Mouse (Mus musculus) midbrain, embryonic 11.5 days (tissue): Measurements from ENCODE around the gene Cd101. TPM values are rescaled to one million over a fixed set of nuclear protein-coding genes. Genes with fewer than 3 reads are reported as not detected.

Experiments used
- ATAC-seq: fragments of 200-750 bp; cut with Nextera tagmentation; 2 replicates; pipeline ENCODE4 v1.8.0; 2017; ENCODE audit warnings: moderate TSS enrichment, moderate library complexity; ENCODE audit not compliant: low FRiP score
- DNase-seq: peaks from one replicate; pipeline ENCODE4 v3.0.0; 2015; ENCODE audit warnings: low spot score; ENCODE audit errors: missing footprints
- H3K27ac ChIP-seq: fragments of 300-500 bp; sonication (generic); 2 replicates; pipeline ENCODE4 v1.5.1; 2014; ENCODE audit warnings: low read depth, low read length
- H3K27me3 ChIP-seq: fragments of 300-500 bp; sonication (generic); 2 replicates; pipeline ENCODE4 v1.6.1; 2014; ENCODE audit warnings: mild to moderate bottlenecking, low read length, moderate library complexity, mixed read lengths; ENCODE audit not compliant: control insufficient read depth, insufficient read depth
- H3K36me3 ChIP-seq: fragments of 300-500 bp; sonication (generic); 2 replicates; pipeline ENCODE4 v1.6.1; 2014; ENCODE audit warnings: mild to moderate bottlenecking, low read length, moderate library complexity, mixed read lengths; ENCODE audit not compliant: control insufficient read depth, insufficient read depth
- H3K4me1 ChIP-seq: fragments of 300-500 bp; sonication (generic); 2 replicates; pipeline ENCODE4 v1.6.1; 2014; ENCODE audit warnings: low read length; ENCODE audit not compliant: control insufficient read depth, insufficient read depth
- H3K4me2 ChIP-seq: fragments of 300-500 bp; sonication (generic); 2 replicates; pipeline ENCODE4 v1.6.1; 2014; ENCODE audit warnings: mild to moderate bottlenecking, moderate library complexity
- H3K4me3 ChIP-seq: fragments of 300-500 bp; sonication (generic); 2 replicates; pipeline ENCODE4 v1.5.1; 2014; ENCODE audit warnings: low read depth, low read length
- H3K9ac ChIP-seq: fragments of 300-500 bp; sonication (generic); 2 replicates; pipeline ENCODE4 v1.6.1; 2014; ENCODE audit warnings: low read length
- H3K9me3 ChIP-seq: fragments of 300-500 bp; sonication (generic); 2 replicates; pipeline ENCODE4 v1.6.1; 2016; ENCODE audit warnings: low read length; ENCODE audit not compliant: control insufficient read depth
- WGBS: fragments of 180-500 bp; shearing (Covaris S2); extraction: QIAGEN DNeasy Blood & Tissue Kit; methylation state at CpG from one replicate; pipeline ENCODE4 v1.1.7; 2014; 5-methylcytosine and 5-hydroxymethylcytosine counted together
- polyA plus RNA-seq: library from polyadenylated mRNA; unstranded; fragments of >200 nt; fragmentation: Nextera tagmentation; extraction: Ambion mirVana; gene quantifications from 2 replicates; pipeline ENCODE4 v1.2.1, GENCODE M21; 2014

The Cd101 gene
- polyA plus RNA-seq, 1 experiment from 2014 or later: not detected

DNA sequence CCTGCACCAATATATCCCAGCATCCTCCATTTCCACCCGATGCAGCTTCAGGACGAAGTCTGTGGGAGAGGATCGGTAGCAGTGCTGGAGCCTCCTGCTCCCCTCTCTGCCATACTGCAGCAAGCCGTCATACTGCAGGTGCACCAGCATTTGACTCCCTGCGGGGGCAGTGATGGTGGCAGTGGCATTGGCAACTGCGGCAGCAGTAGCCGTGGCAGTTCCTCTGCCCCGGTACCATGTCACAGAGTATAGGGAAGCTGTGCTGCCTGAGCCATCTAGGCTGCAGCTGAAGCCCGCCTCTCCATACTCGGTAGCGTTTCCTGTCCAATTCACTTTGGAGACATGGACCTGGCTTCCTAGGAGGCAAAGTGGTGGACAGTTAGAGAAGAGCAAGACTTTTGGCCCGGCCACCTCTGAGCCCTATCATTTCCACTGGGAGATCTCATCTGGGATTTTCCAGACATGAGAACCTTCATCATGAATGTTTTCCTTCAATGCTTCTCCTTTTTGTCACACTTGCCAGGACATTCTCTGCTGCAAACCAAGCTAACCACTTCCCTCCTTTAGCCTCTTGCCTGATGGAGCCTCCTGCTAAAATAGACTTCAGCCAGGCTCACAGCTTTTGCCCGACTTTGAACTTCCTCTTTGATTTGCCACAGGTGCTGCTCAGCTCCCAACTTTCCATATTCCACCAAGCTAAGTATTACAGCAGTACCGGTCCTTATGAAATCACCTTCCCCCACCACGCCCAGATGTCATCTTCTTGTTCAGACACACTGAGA lies 25.6 kb downstream of the Cd101 start:
- Histone ChIP-seq H3K4me1 (no peaks in the 10 kb centered on the region), H3K27ac (no peak overlapping the region), H3K4me2 (no peak overlapping the region), H3K27me3 (no peaks in the 10 kb centered on the region), H3K9me3 (no peaks in the 10 kb centered on the region), H3K36me3 (no peaks in the 10 kb centered on the region), H3K9ac (no peak overlapping the region), H3K4me3 (no peak overlapping the region)
- 87% methylated on average over 15 of the region's 15 CpGs for WGBS
- DNase-seq: no peak
- ATAC-seq: no peak

- no peaks in the 10 kb centered on the region for H3K27me3 ChIP-seq
- H3K4me1 ChIP-seq: no peaks in the 10 kb centered on the region
- no peak overlapping the region for H3K27ac ChIP-seq
- peak; percentile 56 for DNase-seq
- no peak overlapping the region for H3K4me3 ChIP-seq
- 27% methylated on average over 2 of the region's 2 CpGs for WGBS
- H3K4me2 ChIP-seq: no peak overlapping the region
- no peak overlapping the region for H3K9ac ChIP-seq
- H3K36me3 ChIP-seq: no peaks in the 10 kb centered on the region
- ATAC-seq: no peak
- H3K9me3 ChIP-seq: no peaks in the 10 kb centered on the region
These were observed 29.6 kb downstream of the Cd101 start for GRCm38 (mm10) chr3:100999732-101000131.

GRCm38 (mm10) chr3:100998904-100999340 lies 30.4 kb downstream of the Cd101 start:
- WGBS: 24% methylated on average over 6 of the region's 6 CpGs
- Histone ChIP-seq H3K4me3 (no peak overlapping the region), H3K27ac (no peak overlapping the region), H3K4me1 (no peaks in the 10 kb centered on the region), H3K4me2 (no peak overlapping the region), H3K9me3 (no peaks in the 10 kb centered on the region), H3K9ac (no peak overlapping the region), H3K36me3 (no peaks in the 10 kb centered on the region), H3K27me3 (no peaks in the 10 kb centered on the region)
- ATAC-seq (peak; percentile 46; the same call in 1 of the 2 replicates), DNase-seq (peak; percentile 94)

- 89% methylated on average over 10 of the region's 10 CpGs for WGBS
These were observed 31.4 kb downstream of the Cd101 start for GRCm38 (mm10) chr3:100997785-100998570.

DNA sequence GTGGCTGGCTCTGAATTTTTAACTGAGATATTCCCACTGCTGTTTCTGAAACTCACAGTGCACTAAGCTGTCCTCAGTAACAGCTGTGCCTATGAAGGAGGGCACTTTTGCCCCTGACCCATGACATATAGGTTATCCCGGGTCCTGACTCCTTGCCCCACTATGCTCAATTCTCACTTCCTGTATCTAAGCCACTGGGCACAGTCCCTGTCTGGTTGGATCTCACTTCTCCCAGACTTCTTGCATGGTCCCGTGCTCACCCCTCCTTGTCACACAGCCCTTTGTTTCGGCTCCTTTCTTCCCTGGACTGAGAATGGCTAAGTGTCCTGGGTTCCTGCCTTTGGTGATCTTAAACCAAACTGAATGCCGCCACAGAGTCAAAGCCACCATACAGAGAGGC lies 35.1 kb downstream of the Cd101 start:
- H3K4me2 ChIP-seq: no peak overlapping the region
- H3K9ac ChIP-seq: no peak overlapping the region
- DNase-seq (no peak), ATAC-seq (no peak)
- H3K27ac ChIP-seq: no peak overlapping the region
- H3K27me3 ChIP-seq: no peaks in the 10 kb centered on the region
- no peaks in the 10 kb centered on the region for H3K36me3 ChIP-seq
- H3K9me3 ChIP-seq: no peaks in the 10 kb centered on the region
- H3K4me1 ChIP-seq: no peaks in the 10 kb centered on the region
- WGBS: 76% methylated on average over 4 of the region's 4 CpGs
- H3K4me3 ChIP-seq: no peak overlapping the region

More at GRCm38 (mm10) chr3:100997785-100998570, 31.4 kb downstream of the Cd101 start:
- Histone ChIP-seq H3K27me3 (no peaks in the 10 kb centered on the region), H3K9ac (no peak overlapping the region), H3K9me3 (no peaks in the 10 kb centered on the region), H3K4me3 (no peak overlapping the region), H3K4me2 (no peak overlapping the region), H3K36me3 (no peaks in the 10 kb centered on the region), H3K27ac (no peak overlapping the region), H3K4me1 (no peaks in the 10 kb centered on the region)
- no peak for DNase-seq
- no peak for ATAC-seq

GRCm38 (mm10) chr3:100993718-100994117 lies 35.6 kb downstream of the Cd101 start:
- Histone ChIP-seq H3K36me3 (no peaks in the 10 kb centered on the region), H3K4me1 (no peaks in the 10 kb centered on the region), H3K4me2 (no peak overlapping the region), H3K4me3 (no peak overlapping the region), H3K27me3 (no peaks in the 10 kb centered on the region), H3K9ac (no peak overlapping the region), H3K27ac (no peak overlapping the region), H3K9me3 (no peaks in the 10 kb centered on the region)
- ATAC-seq (no peak), DNase-seq (no peak)
- WGBS: 88% methylated on average over 15 of the region's 15 CpGs

GRCm38 (mm10) chr3:100993158-100993557 lies 36.2 kb downstream of the Cd101 start:
- DNase-seq (no peak), ATAC-seq (no peak)
- Histone ChIP-seq H3K9ac (no peak overlapping the region), H3K4me2 (no peak overlapping the region), H3K4me3 (no peak overlapping the region), H3K4me1 (no peaks in the 10 kb centered on the region), H3K27ac (no peak overlapping the region), H3K36me3 (no peaks in the 10 kb centered on the region), H3K9me3 (no peaks in the 10 kb centered on the region), H3K27me3 (no peaks in the 10 kb centered on the region)
- WGBS: 81% methylated on average over 7 of the region's 7 CpGs

- WGBS: 55% methylated on average over 1 of the region's 1 CpGs
- DNase-seq (no peak), ATAC-seq (no peak)
- H3K27ac ChIP-seq: no peak overlapping the region
- H3K4me3 ChIP-seq: no peak overlapping the region
- no peaks in the 10 kb centered on the region for H3K4me1 ChIP-seq
- H3K9ac ChIP-seq: no peak overlapping the region
- no peaks in the 10 kb centered on the region for H3K27me3 ChIP-seq
- no peaks in the 10 kb centered on the region for H3K9me3 ChIP-seq
- no peaks in the 10 kb centered on the region for H3K36me3 ChIP-seq
- no peak overlapping the region for H3K4me2 ChIP-seq
These were observed 39.1 kb downstream of the Cd101 start for GRCm38 (mm10) chr3:100990231-100990630.

- ATAC-seq: no peak
- 64% methylated on average over 12 of the region's 12 CpGs for WGBS
These were observed 39.9 kb downstream of the Cd101 start for GRCm38 (mm10) chr3:100989417-100989816.

More at GRCm38 (mm10) chr3:100989417-100989816, 39.9 kb downstream of the Cd101 start:
- DNase-seq: no peak
- Histone ChIP-seq H3K9ac (no peak overlapping the region), H3K36me3 (no peaks in the 10 kb centered on the region), H3K27ac (no peak overlapping the region), H3K27me3 (no peaks in the 10 kb centered on the region), H3K9me3 (no peaks in the 10 kb centered on the region), H3K4me1 (no peaks in the 10 kb centered on the region), H3K4me3 (no peak overlapping the region), H3K4me2 (no peak overlapping the region)
